Mouse (Mus musculus): ENCODE data around the gene Phf21a.
"Not testable (repeated sequence)": the region's sequence is repeated elsewhere in the genome, so short reads cannot be mapped to it uniquely, and the experiment has no call there.

The Phf21a gene

DNA sequence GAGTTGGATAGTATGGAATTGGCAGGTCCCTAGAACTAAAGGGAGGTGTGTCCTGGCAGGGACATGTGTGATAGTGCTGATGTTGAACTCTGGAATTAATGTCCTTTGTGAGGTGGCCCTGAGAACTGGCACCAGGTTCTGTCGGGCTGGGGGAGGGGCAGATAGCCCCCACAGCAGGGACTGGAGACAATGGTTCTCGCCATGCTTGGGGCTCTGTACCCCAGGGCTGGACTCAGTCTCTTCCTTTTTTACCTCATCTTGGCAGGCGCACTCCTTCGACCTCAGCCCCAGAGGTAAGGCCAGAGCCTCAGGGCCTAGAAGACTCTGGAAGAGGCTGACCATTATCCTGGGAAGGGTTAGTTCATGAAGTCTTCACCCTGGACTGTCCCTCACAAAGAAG lies 289.8 kb downstream of the Phf21a start:
- no peak for DNase-seq (ENCODE audit: low spot score)

- no peak for DNase-seq (ENCODE audit: low spot score)
These were observed 291.2 kb downstream of the Phf21a start for GRCm38 (mm10) chr2:92384101-92384500.

DNA sequence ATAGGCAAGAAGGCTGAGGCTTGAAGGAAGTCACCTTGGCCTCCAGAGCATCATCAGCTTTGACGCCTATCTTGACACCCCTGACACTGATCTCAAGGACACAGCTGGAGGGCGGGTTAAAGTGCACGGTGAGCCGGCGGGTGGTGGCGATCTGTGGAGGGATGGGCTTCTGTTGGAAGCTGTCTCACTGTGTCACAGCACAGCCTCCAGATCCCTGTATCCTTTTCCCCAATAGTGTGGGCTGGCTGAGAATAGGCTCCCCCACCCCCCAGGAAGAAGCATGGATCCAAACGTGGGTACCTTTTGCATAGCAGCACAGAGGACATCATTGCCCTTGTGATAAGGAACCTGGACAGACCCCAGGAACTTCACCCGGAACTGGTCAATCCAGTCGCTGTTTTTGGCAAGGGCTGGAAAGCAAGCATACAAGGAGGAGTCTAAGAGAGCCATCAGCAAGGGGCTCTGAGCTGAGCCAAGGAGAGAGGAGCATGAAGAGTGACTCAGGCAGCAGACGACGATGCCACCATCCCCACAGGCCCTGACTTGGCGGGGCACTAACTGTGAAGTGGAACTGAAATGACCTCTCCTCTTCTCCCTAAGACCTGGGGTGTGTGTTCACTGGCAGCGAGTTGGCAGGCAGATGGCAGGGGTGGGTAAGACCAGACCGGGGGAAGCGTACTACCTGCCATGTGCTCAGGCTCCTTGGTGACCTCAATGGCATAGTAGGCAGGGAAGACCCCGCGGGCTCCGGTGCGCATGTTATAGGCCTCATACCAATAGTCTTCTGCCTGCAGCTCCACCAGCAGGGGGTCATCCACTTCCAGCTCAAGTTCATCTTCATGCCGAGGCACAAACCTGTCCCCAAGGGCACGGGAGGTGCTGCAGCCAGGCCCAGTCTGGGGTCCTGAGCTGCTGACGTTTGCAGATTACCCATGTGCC lies 292.5 kb downstream of the Phf21a start:
- no peak for DNase-seq (ENCODE audit: low spot score)

GRCm38 (mm10) chr2:92386821-92387570 lies 294.1 kb downstream of the Phf21a start:
- no peak for DNase-seq (ENCODE audit: low spot score)

- peak; percentile 60 for DNase-seq (ENCODE audit: low spot score)
These were observed 294.7 kb downstream of the Phf21a start for GRCm38 (mm10) chr2:92387646-92388045.

GRCm38 (mm10) chr2:92388081-92388517 lies 295.2 kb downstream of the Phf21a start:
- no peak for DNase-seq (ENCODE audit: low spot score)

DNA sequence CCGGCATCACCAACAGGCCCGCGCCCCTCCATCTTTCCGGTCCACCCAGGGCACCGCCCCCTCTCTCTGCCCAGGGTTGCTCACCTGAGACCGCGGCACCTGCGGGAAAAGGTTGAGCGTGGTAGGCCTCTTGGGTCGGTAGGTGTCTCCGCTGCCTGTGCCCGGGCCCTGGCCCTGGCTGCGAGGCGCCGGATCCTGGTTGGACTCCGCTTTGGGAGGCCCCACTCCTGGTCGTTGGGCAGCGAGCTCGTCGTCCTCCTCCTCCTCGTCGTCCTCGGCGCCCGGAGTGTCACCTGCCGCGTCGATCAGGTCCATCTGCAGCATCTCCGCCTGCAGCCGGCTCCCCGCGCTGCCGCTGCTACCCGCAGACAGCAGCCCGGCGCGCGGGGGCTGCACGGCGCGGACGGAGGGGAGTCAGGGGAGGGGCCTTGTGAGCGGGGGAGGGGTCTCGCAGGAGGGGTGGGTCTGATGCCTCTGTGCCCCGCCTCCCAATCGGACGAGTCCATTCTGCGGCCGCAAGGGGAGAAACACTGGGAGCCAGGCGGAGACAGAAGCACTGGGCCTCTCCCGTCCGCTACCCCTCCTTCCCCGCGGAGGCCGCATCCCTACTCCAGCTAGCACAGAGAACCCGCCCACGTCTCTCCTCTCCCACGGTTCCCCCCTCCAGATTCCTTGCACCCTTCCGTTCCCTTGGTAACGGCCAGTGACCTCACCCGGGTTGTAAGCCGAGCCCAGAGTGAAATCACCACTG lies 296.1 kb downstream of the Phf21a start:
- DNase-seq (ENCODE audit: low spot score), result peak; percentile 93

- no peak for DNase-seq (ENCODE audit: low spot score)
These were observed 296.7 kb downstream of the Phf21a start for GRCm38 (mm10) chr2:92389645-92390044.

GRCm38 (mm10) chr2:92390206-92390930 lies 297.5 kb downstream of the Phf21a start:
- peak; percentile 46 for DNase-seq (ENCODE audit: low spot score)

DNA sequence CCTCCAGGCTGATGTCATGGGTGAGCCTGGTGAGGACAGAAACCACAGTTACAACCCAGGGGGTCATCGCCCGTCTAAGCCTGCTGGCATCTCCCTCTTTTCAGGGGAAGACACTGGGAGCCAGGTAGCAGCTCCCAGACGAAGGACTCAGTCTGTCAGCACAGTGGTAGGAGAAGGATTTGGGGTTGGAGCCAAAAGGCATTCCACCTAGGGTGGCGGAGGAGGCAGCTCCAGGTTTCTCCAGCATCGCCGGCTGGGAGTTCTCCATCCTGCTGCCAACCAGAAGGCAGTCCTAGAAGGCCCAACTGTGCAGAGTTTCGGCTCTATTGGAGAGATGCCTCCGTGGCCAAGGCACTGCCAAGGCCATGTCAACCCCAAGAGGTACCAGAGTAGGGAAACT lies 298.2 kb downstream of the Phf21a start:
- no peak for DNase-seq (ENCODE audit: low spot score)

DNA sequence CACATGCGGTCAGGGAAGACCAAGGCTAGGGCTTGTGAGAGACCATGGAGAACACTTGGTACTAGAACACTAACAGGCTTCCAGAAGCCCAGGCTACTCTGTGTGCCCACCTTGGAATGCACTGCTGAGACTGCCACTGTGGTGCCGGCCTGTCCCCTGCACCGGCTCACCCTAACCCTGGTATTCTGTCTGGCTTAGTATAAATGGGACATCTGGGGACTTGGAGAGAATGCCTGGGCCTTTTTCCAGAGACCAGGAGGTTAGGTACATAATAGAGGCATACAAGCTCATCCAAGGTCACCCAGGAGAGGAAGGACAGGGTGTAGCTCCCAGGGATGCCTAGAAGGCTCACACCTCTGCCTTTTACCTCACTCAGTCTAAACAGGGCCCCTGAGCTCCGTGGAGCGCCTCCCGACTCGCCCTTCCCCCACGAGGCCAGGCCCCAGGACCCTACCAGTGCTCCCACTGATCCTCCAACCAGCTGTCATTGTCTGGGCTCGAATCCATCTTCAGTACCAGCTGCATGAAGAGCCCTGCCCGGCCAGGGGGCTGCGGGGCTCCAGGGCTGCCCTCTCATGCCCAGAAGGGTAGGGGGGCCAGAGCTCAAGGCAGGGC lies 298.9 kb downstream of the Phf21a start:
- no peak for DNase-seq (ENCODE audit: low spot score)

DNA sequence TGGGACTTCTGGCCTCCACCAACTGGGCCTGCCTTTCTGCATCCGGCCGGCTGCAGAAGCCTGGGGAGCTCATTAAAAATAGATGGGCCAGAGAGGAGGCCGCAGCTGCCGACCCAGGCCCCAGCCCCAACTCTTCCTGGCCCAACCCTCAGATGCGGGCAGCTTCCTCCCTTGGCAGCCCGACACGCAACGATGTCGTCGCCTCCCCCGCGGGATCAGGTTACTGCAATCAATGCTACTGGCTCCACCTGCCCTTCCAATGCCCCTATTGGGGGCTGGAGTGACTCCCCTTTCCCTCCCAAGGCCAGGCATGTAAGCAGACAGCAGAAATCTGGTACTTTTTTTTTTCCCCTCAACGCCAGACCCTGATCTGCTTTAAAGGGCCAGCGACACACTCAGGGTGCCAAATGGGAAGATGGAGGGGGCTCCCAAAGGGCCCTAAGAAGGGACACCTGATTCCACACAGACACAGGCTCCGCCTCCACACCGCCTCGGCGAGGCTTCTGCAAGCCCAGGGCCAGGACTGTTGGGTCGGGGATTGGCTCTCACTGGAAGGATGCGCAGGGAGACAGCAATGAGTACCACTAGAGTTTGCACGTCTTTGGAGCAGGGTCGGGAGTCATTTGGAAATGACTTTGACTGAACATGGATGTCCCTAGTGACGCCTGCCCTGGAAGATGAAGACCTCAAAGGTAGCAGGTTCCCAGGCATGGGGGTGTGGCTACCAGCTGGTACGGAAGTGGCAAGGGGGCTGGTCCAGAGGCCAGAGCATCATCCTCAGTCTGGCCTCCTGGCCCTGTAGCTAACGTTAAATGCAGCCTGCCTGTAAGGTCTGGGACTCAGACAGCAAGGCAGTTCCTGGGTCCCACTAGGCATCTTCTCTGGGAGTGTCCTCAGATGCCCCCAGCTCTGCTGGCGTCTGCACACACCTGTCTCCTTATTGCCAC lies 299.7 kb downstream of the Phf21a start:
- DNase-seq (ENCODE audit: low spot score), result peak; percentile 74

DNA sequence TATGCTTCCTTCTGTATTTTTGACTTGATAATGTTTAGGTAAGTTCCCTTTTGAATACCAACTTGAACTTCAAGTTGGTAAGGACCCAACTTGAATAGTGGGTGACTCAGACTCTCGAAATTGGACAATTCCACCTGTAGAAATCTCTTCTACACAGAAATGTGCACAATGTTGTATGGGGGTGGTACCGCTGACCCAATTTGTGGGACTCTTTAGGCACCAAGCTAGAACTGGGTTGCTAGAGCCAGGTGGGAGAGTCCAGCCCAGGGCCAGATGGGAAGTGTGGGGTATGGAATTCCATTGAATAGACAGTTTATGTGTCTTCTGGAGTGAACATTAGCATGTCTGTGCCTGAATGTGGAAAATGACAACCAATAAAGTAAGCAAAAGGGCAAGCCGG lies 302.6 kb downstream of the Phf21a start:
- no peak for DNase-seq (ENCODE audit: low spot score)

DNA sequence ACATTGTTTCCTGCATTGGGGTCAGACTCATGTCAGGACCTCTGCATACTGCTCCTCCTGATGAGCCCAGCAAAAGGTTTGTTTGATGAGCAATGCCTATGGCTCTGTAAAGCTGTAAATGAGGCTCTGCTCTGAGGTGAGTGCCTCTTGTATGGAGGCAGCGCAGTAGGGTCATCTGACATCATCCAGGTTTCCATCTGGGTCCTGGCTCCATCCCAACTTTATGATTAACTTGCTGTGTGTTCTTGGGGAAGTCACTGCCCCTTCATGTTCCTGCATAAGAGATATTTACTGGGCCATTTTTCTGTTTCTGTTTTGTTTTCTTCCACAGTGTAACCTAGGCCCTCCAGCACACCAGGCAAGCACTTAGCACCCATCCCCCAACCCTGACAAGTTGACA lies 304.5 kb downstream of the Phf21a start:
- DNase-seq (ENCODE audit: low spot score), result no peak

DNA sequence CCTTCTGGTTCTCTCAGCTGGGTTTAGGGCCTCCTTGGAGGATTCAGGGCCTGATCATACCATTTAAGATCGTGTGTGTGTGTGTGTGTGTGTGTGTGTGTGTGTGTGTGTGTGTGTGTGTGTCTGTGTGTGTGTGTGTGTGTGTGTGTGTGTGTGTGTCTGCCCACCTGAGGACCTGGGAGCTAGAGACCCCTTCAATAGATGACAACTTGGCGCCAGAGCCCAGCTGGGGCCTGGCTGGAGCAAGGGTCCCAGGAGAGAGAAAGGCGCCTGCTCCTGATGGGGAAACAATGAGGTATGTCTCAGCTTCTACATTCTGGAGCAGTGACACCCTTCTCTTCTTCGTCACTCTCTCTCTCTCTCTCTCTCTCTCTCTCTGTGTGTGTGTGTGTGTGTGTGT lies 307.0 kb downstream of the Phf21a start:
- DNase-seq (ENCODE audit: low spot score), result not testable (repeated sequence)

GRCm38 (mm10) chr2:92400682-92401081 lies 307.8 kb downstream of the Phf21a start:
- no peak for DNase-seq (ENCODE audit: low spot score)

DNA sequence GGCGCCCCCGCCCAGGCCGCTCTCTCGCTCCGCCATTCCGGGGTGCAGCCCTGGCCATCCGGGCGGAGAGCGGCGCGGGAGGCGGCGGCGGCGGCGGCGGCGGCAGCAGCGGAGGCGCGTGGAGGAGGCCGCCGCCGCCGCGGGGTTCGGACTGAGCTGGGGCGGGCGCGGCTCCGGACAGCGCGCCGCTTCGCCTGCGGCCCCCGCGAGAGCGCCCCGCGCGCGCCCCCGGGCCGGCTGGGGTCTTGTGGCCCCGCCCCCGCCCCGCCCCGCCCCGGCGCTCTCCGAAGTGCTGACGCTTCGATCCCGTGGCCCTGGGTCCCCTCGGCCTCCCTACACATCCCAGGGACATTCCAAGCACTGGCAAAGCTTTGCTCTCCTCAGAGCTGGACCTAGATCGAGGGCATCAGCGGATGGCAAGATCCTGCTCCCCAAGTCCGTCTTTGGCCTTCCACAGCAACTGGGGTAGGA lies 308.2 kb downstream of the Phf21a start, which contains the start of gene Mapk8ip1:
Mapk8ip1 (minus strand) TSS at position 173 of the 471 bp plus-strand sequence.
- DNase-seq (ENCODE audit: low spot score), result peak; percentile 26

GRCm38 (mm10) chr2:92402591-92403326 lies 309.8 kb downstream of the Phf21a start:
- peak; percentile 43 for DNase-seq (ENCODE audit: low spot score)

DNA sequence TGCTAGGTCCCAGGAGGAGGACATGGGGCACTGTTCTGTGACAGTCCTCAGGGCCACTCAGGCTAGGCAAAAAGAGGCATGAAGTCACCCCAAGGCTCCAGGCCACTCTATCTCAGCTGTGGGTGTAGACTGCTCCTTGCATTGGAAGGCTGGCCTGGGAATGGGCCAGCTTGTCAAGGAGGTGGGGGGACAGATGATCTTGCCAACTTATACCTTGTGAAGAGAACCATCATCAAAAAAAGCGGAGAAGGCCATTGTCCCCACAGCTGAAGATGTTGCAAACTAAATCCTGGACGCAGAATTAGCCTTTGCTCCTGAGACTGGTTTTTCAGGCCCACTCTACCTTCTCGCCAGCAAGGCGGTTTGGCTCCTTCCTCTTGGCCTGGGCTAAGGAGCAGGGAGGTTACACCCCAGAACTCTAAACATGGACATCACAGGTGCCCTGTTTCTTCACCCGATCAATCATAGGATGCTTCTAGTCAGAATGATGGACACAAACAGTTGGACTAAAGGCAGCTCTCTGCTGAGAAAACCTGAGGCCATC lies 310.9 kb downstream of the Phf21a start:
- no peak for DNase-seq (ENCODE audit: low spot score)
